Mouse (Mus musculus) kidney, adult 18-20 months (tissue): Measurements from ENCODE around the gene Hamp.
A peak's percentile ranks its signal among the peaks of the same experiment; 100 is the strongest.

ENCODE experiments used
- DNase-seq: peaks from one replicate; pipeline ENCODE4 v3.0.0; 2021

The Hamp gene

GRCm38 (mm10) chr7:30895217-30895616 is 48.6 kb downstream of the Hamp start:
- no peak for DNase-seq

- peak; percentile 16 for DNase-seq
Observed at GRCm38 (mm10) chr7:30892515-30892914, 51.3 kb downstream of the Hamp start.
